Mouse (Mus musculus) embryonic facial prominence, embryonic 14.5 days (tissue): Measurements from ENCODE around the gene Rbm20. TPM values are rescaled to one million over a fixed set of nuclear protein-coding genes. Genes with fewer than 3 reads are reported as not detected.

ENCODE experiments used
- ATAC-seq: fragments of 200-750 bp; cut with Nextera tagmentation; 2 replicates; pipeline ENCODE4 v1.8.0; 2017; ENCODE audit warnings: low read depth, moderate number of reproducible peaks, moderate TSS enrichment
- DNase-seq: peaks from one replicate; pipeline ENCODE4 v3.0.0-alpha.2; 2015; ENCODE audit warnings: low spot score
- H3K27ac ChIP-seq: fragments of 300-500 bp; sonication (generic); replicated peaks from 2 replicates; pipeline ENCODE4 v1.5.1; 2014; ENCODE audit warnings: low read depth, mild to moderate bottlenecking, low read length, moderate library complexity
- H3K27me3 ChIP-seq: fragments of 300-500 bp; sonication (generic); replicated peaks from 2 replicates; pipeline ENCODE4 v1.6.1; 2014; ENCODE audit warnings: low read length; ENCODE audit not compliant: control insufficient read depth, insufficient read depth
- H3K36me3 ChIP-seq: fragments of 300-500 bp; sonication (generic); 2 replicates; pipeline ENCODE4 v1.6.1; 2014; ENCODE audit warnings: low read length, mixed read lengths; ENCODE audit not compliant: control insufficient read depth, insufficient read depth
- H3K4me1 ChIP-seq: fragments of 300-500 bp; sonication (generic); 2 replicates; pipeline ENCODE4 v1.6.1; 2014; ENCODE audit warnings: antibody characterized with exemption, low read length; ENCODE audit not compliant: control insufficient read depth, insufficient read depth
- H3K4me2 ChIP-seq: fragments of 300-500 bp; sonication (generic); 2 replicates; pipeline ENCODE4 v1.6.1; 2014; ENCODE audit warnings: low read depth, mild to moderate bottlenecking, low read length, moderate library complexity, mixed read lengths
- H3K4me3 ChIP-seq: fragments of 300-500 bp; sonication (generic); 2 replicates; pipeline ENCODE4 v1.5.1; 2014; ENCODE audit warnings: low read depth, mild to moderate bottlenecking, low read length
- H3K9ac ChIP-seq: fragments of 300-500 bp; sonication (generic); 2 replicates; pipeline ENCODE4 v1.6.1; 2014; ENCODE audit warnings: low read depth, mild to moderate bottlenecking, low read length, moderate library complexity, mixed read lengths
- H3K9me3 ChIP-seq: fragments of 300-500 bp; sonication (generic); 2 replicates; pipeline ENCODE4 v1.6.1; 2016; ENCODE audit warnings: low read length; ENCODE audit not compliant: control insufficient read depth
- WGBS: fragments of 180-500 bp; shearing (Covaris S2); extraction: QIAGEN DNeasy Blood & Tissue Kit; methylation state at CpG from one replicate; pipeline ENCODE4 v1.1.7; 2014; 5-methylcytosine and 5-hydroxymethylcytosine counted together
- polyA plus RNA-seq: library from polyadenylated mRNA; unstranded; fragments of >200 nt; fragmentation: Nextera tagmentation; extraction: Ambion mirVana; gene quantifications from 2 replicates; pipeline ENCODE4 v1.2.1, GENCODE M21; 2014

The Rbm20 gene
- polyA plus RNA-seq, 1 experiment from 2014 or later, result 5.9 TPM

GRCm38 (mm10) chr19:53716469-53716868 is 39.4 kb downstream of the Rbm20 start:
- ATAC-seq (no peak), DNase-seq (no peak)
- H3K9ac ChIP-seq, result no peak overlapping the region
- H3K4me2 ChIP-seq, result no peak overlapping the region
- H3K27me3 ChIP-seq, result no peaks in the 10 kb centered on the region
- H3K36me3 ChIP-seq, result no peaks in the 10 kb centered on the region
- no peak overlapping the region for H3K27ac ChIP-seq
- no peak overlapping the region for H3K4me3 ChIP-seq
- H3K9me3 ChIP-seq, result no peaks in the 10 kb centered on the region
- H3K4me1 ChIP-seq, result no peaks in the 10 kb centered on the region
- 86% methylated on average over 7 of the region's 7 CpGs for WGBS

- 92% methylated on average over 9 of the region's 9 CpGs for WGBS
Measured at GRCm38 (mm10) chr19:53717364-53717763, 40.3 kb downstream of the Rbm20 start.

GRCm38 (mm10) chr19:53722186-53722585 is 45.1 kb downstream of the Rbm20 start:
- Histone ChIP-seq H3K9ac (no peak overlapping the region), H3K27ac (no peak overlapping the region), H3K27me3 (no peaks in the 10 kb centered on the region), H3K9me3 (no peaks in the 10 kb centered on the region), H3K4me3 (no peak overlapping the region), H3K4me1 (peaks cover 3% of the 10 kb centered on the region; the same call in 1 of the 2 replicates), H3K36me3 (no peaks in the 10 kb centered on the region), H3K4me2 (no peak overlapping the region)
- WGBS, result 90% methylated on average over 5 of the region's 5 CpGs
- no peak for DNase-seq
- ATAC-seq, result no peak

More at GRCm38 (mm10) chr19:53717364-53717763, 40.3 kb downstream of the Rbm20 start:
- H3K27ac ChIP-seq, result no peak overlapping the region
- DNase-seq, result no peak
- no peaks in the 10 kb centered on the region for H3K27me3 ChIP-seq
- H3K4me3 ChIP-seq, result no peak overlapping the region
- no peaks in the 10 kb centered on the region for H3K36me3 ChIP-seq
- H3K9ac ChIP-seq, result no peak overlapping the region
- H3K4me2 ChIP-seq, result no peak overlapping the region
- H3K4me1 ChIP-seq, result no peaks in the 10 kb centered on the region
- H3K9me3 ChIP-seq, result no peaks in the 10 kb centered on the region
- no peak for ATAC-seq

DNA sequence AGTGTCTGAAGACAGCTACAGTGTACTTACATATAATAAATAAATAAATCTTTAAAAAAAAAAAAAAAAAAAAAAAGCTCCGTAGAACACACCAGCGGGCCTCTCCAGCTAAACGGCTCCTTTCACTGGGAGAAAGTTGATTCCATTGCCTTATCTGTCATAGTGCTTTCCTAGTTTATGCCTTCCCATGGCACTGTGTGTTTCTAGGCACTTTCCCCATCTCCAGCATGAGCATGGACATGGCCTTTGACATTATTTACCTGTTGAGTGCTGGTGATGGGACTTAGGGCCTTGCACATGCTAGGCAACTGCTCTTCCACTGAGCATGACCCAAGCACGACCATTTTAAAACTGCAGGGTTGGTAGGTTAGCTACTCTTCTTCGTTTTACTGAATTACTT is 46.9 kb downstream of the Rbm20 start:
- Histone ChIP-seq H3K27me3 (no peaks in the 10 kb centered on the region), H3K36me3 (no peaks in the 10 kb centered on the region), H3K4me2 (no peak overlapping the region), H3K9me3 (no peaks in the 10 kb centered on the region), H3K27ac (no peak overlapping the region), H3K9ac (no peak overlapping the region), H3K4me1 (peaks cover 3% of the 10 kb centered on the region; the same call in 1 of the 2 replicates), H3K4me3 (no peak overlapping the region)
- 84% methylated on average over 4 of the region's 5 CpGs for WGBS
- ATAC-seq (no peak), DNase-seq (no peak)

- ATAC-seq, result peak; percentile 69; the same call in 1 of the 2 replicates
Measured at GRCm38 (mm10) chr19:53726340-53726739, 49.2 kb downstream of the Rbm20 start.

GRCm38 (mm10) chr19:53726755-53727154 is 49.6 kb downstream of the Rbm20 start:
- Histone ChIP-seq H3K27ac (no peak overlapping the region), H3K4me1 (peaks cover 4% of the 10 kb centered on the region; the same call in 1 of the 2 replicates), H3K9me3 (no peaks in the 10 kb centered on the region), H3K4me2 (no peak overlapping the region), H3K36me3 (no peaks in the 10 kb centered on the region), H3K27me3 (no peaks in the 10 kb centered on the region), H3K4me3 (no peak overlapping the region), H3K9ac (no peak overlapping the region)
- 66% methylated on average over 11 of the region's 11 CpGs for whole genome bisulfite sequencing
- no peak for ATAC-seq
- no peak for DNase-seq

More at GRCm38 (mm10) chr19:53726340-53726739, 49.2 kb downstream of the Rbm20 start:
- peak overlapping the region; percentile 35 for H3K4me2 ChIP-seq
- no peak overlapping the region for H3K9ac ChIP-seq
- H3K9me3 ChIP-seq, result no peaks in the 10 kb centered on the region
- no peak overlapping the region for H3K27ac ChIP-seq
- 25% methylated on average over 12 of the region's 12 CpGs for WGBS
- no peaks in the 10 kb centered on the region for H3K27me3 ChIP-seq
- peaks cover 3% of the 10 kb centered on the region; the same call in 1 of the 2 replicates for H3K4me1 ChIP-seq
- no peaks in the 10 kb centered on the region for H3K36me3 ChIP-seq
- no peak overlapping the region for H3K4me3 ChIP-seq
- peak; percentile 49 for DNase-seq

GRCm38 (mm10) chr19:53727277-53727676 is 50.2 kb downstream of the Rbm20 start:
- no peak overlapping the region for H3K4me3 ChIP-seq
- H3K9ac ChIP-seq, result no peak overlapping the region
- H3K4me1 ChIP-seq, result peaks cover 8% of the 10 kb centered on the region; the same call in 1 of the 2 replicates
- no peaks in the 10 kb centered on the region for H3K36me3 ChIP-seq
- no peak overlapping the region for H3K4me2 ChIP-seq
- WGBS, result 45% methylated on average over 4 of the region's 4 CpGs
- no peaks in the 10 kb centered on the region for H3K9me3 ChIP-seq
- H3K27me3 ChIP-seq, result no peaks in the 10 kb centered on the region
- H3K27ac ChIP-seq, result no peak overlapping the region
- ATAC-seq (peak; percentile 44; the same call in 1 of the 2 replicates), DNase-seq (peak; percentile 68)

GRCm38 (mm10) chr19:53727886-53728669 is 51.0 kb downstream of the Rbm20 start:
- Histone ChIP-seq H3K4me3 (no peak overlapping the region), H3K27ac (no peak overlapping the region), H3K36me3 (no peaks in the 10 kb centered on the region), H3K4me2 (no peak overlapping the region), H3K27me3 (no peaks in the 10 kb centered on the region), H3K4me1 (peaks cover 9% of the 10 kb centered on the region; the same call in 1 of the 2 replicates), H3K9me3 (no peaks in the 10 kb centered on the region), H3K9ac (no peak overlapping the region)
- 63% methylated on average over 9 of the region's 9 CpGs for WGBS
- DNase-seq (no peak), ATAC-seq (no peak)

GRCm38 (mm10) chr19:53729919-53730318 is 52.8 kb downstream of the Rbm20 start:
- ATAC-seq (no peak), DNase-seq (no peak)
- WGBS, result 69% methylated on average over 10 of the region's 10 CpGs
- Histone ChIP-seq H3K4me2 (no peak overlapping the region), H3K27me3 (no peaks in the 10 kb centered on the region), H3K9me3 (no peaks in the 10 kb centered on the region), H3K9ac (no peak overlapping the region), H3K4me1 (peaks cover 9% of the 10 kb centered on the region; the same call in 1 of the 2 replicates), H3K27ac (no peak overlapping the region), H3K4me3 (no peak overlapping the region), H3K36me3 (no peaks in the 10 kb centered on the region)
